Mouse (Mus musculus) liver, embryonic 15.5 days (tissue): ENCODE results near the gene Mgat5b. TPM values are rescaled to one million over a fixed set of nuclear protein-coding genes. Genes with fewer than 3 reads are reported as not detected.

Experiments
- ATAC-seq: fragments of 200-750 bp; cut with Nextera tagmentation; 2 replicates; pipeline ENCODE4 v1.8.0; 2017; ENCODE audit warnings: moderate number of reproducible peaks, mild to moderate bottlenecking, moderate library complexity; ENCODE audit not compliant: insufficient read depth
- H3K27ac ChIP-seq: fragments of 300-500 bp; sonication (generic); replicated peaks from 2 replicates; pipeline ENCODE4 v1.5.1; 2015; ENCODE audit warnings: mild to moderate bottlenecking, inconsistent platforms
- H3K27me3 ChIP-seq: fragments of 300-500 bp; sonication (generic); 2 replicates; pipeline ENCODE4 v1.6.1; 2015; ENCODE audit warnings: mild to moderate bottlenecking, inconsistent platforms
- H3K36me3 ChIP-seq: fragments of 300-500 bp; sonication (generic); replicated peaks from 2 replicates; pipeline ENCODE4 v1.6.1; 2015; ENCODE audit warnings: moderate library complexity, mild to moderate bottlenecking, inconsistent platforms
- H3K4me1 ChIP-seq: fragments of 300-500 bp; sonication (generic); replicated peaks from 2 replicates; pipeline ENCODE4 v1.6.1; 2015; ENCODE audit warnings: inconsistent platforms
- H3K4me2 ChIP-seq: fragments of 300-500 bp; sonication (generic); 2 replicates; pipeline ENCODE4 v1.6.1; 2015; ENCODE audit warnings: moderate library complexity, mild to moderate bottlenecking, inconsistent platforms
- H3K4me3 ChIP-seq: fragments of 300-500 bp; sonication (generic); replicated peaks from 2 replicates; pipeline ENCODE4 v1.5.1; 2015; ENCODE audit warnings: mild to moderate bottlenecking, inconsistent platforms
- H3K9ac ChIP-seq: fragments of 300-500 bp; sonication (generic); 2 replicates; pipeline ENCODE4 v1.6.1; 2015; ENCODE audit warnings: moderate library complexity, mild to moderate bottlenecking, inconsistent platforms
- H3K9me3 ChIP-seq: fragments of 300-500 bp; sonication (generic); replicated peaks from 2 replicates; pipeline ENCODE4 v1.6.1; 2016; ENCODE audit warnings: inconsistent platforms
- WGBS: fragments of 180-500 bp; shearing (Covaris S2); methylation state at CpG from one replicate; pipeline ENCODE4 v1.1.7; 2015; ENCODE audit warnings: mixed read lengths; ENCODE audit not compliant: insufficient replicate concordance; 5-methylcytosine and 5-hydroxymethylcytosine counted together
- polyA plus RNA-seq: library from polyadenylated mRNA; unstranded; fragments of >200 nt; fragmentation: Nextera tagmentation; extraction: Ambion mirVana; gene quantifications from 2 replicates; pipeline ENCODE4 v1.2.1, GENCODE M21; 2015

Mgat5b gene
- polyA plus RNA-seq, 1 experiment from 2014 or later: not detected

DNA sequence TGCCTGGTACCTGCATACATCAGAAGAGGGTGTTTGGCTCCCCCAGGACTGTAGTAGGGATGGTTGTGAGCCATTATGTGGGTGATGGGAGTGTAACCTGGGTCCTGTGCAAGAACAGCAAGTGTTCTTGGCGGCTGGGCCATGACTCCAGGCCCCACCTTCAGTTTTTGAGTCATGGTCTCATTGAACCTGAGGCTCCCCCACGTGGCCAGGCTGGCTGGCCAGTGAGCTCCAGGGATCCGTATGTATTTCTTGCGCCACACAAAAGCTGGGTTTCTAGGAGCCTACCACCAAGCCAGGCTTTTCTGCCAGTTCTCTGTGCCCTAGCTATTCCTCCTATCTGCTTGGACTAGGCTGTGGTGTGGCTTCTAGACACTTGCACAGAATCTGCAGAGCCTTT lies 63.9 kb downstream of the Mgat5b start:
- no peak overlapping the region for H3K4me3 ChIP-seq
- 40% methylated on average over 4 of the region's 4 CpGs for WGBS
- no peak overlapping the region for H3K4me2 ChIP-seq

DNA sequence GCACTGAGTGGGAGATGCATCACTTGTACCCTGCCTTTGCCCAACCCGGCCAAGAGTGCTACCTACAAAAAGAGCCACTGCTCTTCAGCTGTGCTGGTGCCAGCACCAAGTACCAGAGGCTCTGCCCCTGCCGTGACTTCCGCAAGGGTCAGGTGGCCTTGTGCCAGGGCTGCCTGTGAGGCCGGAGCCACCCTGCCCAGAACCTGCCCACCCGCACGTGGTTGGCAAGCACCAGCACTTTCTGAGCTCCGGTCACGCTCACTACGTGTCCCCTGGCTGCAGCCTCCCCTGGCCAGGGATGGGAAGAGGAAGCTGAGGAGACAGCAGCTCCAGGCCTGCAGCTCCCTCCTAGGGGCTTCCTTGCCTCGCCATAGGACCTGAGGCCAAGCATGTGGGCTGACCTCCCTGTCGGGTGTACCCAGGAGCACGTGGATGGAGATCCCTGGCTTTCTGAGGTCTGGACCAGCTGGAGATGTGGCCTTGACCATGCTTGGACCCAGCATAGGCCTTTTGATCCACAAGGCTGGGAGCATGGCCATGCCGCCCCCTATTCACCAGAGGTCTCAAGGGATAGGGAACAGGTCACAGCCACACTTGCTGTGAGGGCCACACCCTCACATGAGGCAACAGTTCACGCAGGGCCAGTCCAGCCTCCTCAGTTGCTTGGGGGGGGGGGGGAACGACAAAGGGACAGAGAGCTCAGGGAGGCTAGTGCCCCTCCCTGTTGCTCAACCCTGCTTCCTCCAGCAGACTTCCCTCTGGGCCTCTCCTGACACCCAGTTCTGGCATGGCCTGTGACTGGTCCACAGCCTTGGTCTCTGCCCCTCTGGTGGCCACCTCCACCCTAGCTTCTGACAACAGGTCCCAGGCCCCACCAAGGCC lies 67.1 kb downstream of the Mgat5b start:
- no peak overlapping the region for H3K4me2 ChIP-seq
- no peaks in the 10 kb centered on the region for H3K9me3 ChIP-seq
- no peaks in the 10 kb centered on the region; the same call in 1 of the 2 replicates for H3K4me1 ChIP-seq
- no peak overlapping the region for H3K4me3 ChIP-seq
- no peak overlapping the region for H3K9ac ChIP-seq
- no peak overlapping the region for H3K27ac ChIP-seq
- no peaks in the 10 kb centered on the region for H3K36me3 ChIP-seq
- 61% methylated on average over 15 of the region's 15 CpGs for WGBS
- no peaks in the 10 kb centered on the region; the same call in 1 of the 2 replicates for H3K27me3 ChIP-seq
- peak; percentile 61 for ATAC-seq

More for the DNA sequence above, 63.9 kb downstream of the Mgat5b start:
- no peak overlapping the region for H3K27ac ChIP-seq
- no peaks in the 10 kb centered on the region; the same call in 1 of the 2 replicates for H3K4me1 ChIP-seq
- H3K9me3 ChIP-seq: no peaks in the 10 kb centered on the region
- no peak overlapping the region for H3K9ac ChIP-seq
- H3K36me3 ChIP-seq: no peaks in the 10 kb centered on the region
- no peaks in the 10 kb centered on the region; the same call in 1 of the 2 replicates for H3K27me3 ChIP-seq
- ATAC-seq: no peak

DNA sequence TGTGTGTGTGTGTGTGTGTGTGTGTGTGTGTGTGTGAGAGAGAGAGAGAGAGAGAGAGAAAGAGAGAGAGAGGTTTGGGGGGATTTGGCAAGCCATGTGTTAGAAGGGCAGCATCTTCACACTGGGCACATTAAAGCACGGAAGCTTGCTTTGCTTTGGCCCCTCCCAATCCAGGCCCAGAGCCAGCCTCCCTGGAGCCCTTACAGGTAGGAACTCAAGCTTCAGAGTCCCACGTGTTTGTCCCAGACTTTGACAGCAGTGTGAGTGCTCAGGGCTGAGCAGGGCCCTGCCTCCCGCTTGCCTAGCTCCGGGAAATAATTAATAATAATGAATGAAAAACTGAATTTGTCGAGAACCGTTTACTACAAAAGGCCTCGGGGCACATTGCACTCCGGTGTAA lies 69.5 kb downstream of the Mgat5b start:
- 61% methylated on average over 8 of the region's 8 CpGs for WGBS
- H3K27me3 ChIP-seq: peaks cover 17% of the 10 kb centered on the region
- H3K36me3 ChIP-seq: no peaks in the 10 kb centered on the region

DNA sequence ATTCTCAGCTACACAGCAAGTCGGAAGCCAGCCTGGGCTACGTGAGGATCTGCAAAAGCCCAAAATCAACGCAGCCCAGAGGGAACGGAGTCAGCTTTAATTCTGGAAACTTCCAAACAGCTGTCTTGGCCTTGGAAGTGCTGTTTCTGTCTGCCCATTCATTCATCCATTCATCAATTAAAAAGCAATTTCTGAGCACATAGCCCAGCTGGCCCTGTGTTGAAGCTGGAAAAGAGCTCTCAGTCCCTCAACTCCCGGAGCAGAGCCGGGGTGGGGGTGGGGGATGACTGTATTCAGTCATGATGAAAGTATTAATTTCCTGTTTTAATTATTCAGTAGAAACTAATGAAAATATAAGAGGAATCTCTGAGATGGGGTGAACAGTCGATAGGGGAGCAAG lies 71.6 kb downstream of the Mgat5b start:
- no peak for ATAC-seq
- H3K9me3 ChIP-seq: no peaks in the 10 kb centered on the region
- 77% methylated on average over 7 of the region's 7 CpGs for WGBS
- H3K27ac ChIP-seq: no peak overlapping the region
- H3K4me3 ChIP-seq: no peak overlapping the region
- H3K27me3 ChIP-seq: peaks cover 38% of the 10 kb centered on the region
- no peaks in the 10 kb centered on the region for H3K36me3 ChIP-seq
- H3K9ac ChIP-seq: no peak overlapping the region
- H3K4me1 ChIP-seq: no peaks in the 10 kb centered on the region; the same call in 1 of the 2 replicates
- H3K4me2 ChIP-seq: no peak overlapping the region

More for the DNA sequence above, 69.5 kb downstream of the Mgat5b start:
- no peak overlapping the region for H3K4me3 ChIP-seq
- no peak overlapping the region for H3K4me2 ChIP-seq
- no peak for ATAC-seq
- no peak overlapping the region for H3K27ac ChIP-seq
- H3K9me3 ChIP-seq: no peaks in the 10 kb centered on the region
- no peak overlapping the region for H3K9ac ChIP-seq
- no peaks in the 10 kb centered on the region; the same call in 1 of the 2 replicates for H3K4me1 ChIP-seq

DNA sequence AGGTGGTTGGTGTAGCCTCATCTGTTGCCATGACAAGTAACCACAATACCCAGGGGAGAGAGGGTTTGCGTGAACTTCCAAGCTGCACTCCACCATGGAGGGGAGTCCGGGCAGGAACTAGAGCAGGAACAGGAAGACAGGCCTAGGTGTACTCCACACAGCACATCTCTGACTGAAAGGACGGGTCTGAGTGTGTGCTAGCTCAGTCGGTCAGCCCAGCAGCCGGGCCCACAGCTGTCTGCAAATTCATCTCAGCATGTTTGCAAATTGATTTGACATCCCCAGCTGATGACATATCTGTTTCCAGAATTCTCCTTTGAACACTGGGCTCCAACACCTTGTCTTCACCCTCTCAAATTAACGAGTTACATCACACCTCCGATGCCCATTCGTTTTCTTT lies 72.7 kb downstream of the Mgat5b start:
- H3K4me3 ChIP-seq: no peak overlapping the region
- H3K27me3 ChIP-seq: peaks cover 50% of the 10 kb centered on the region
- H3K4me2 ChIP-seq: no peak overlapping the region
- H3K36me3 ChIP-seq: no peaks in the 10 kb centered on the region
- 68% methylated on average over 8 of the region's 8 CpGs for WGBS
- H3K9me3 ChIP-seq: no peaks in the 10 kb centered on the region
- H3K9ac ChIP-seq: no peak overlapping the region
- no peaks in the 10 kb centered on the region; the same call in 1 of the 2 replicates for H3K4me1 ChIP-seq
- H3K27ac ChIP-seq: no peak overlapping the region
- ATAC-seq: no peak

DNA sequence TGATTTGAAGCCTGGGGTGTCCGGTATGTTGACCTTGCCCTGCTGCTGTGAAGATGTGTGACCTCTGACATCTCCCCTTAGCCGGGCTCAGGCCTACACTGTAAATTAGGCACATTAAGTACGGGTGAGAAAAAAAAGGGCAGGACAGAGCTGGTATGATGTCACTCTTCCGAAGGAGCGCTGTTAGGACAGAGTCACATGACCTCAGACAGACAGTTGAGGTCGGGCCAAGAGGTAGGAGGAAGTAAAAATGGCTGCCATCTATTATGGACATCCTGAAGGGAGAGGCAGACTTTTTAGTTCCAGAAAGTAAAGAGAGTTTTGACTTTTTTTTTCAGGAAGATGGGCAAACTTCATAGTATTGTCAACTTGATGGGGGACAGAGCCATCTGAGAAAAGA lies 73.3 kb downstream of the Mgat5b start:
- Histone ChIP-seq H3K9ac (no peak overlapping the region), H3K4me2 (no peak overlapping the region), H3K36me3 (no peaks in the 10 kb centered on the region), H3K4me1 (no peaks in the 10 kb centered on the region), H3K27me3 (peaks cover 56% of the 10 kb centered on the region), H3K9me3 (no peaks in the 10 kb centered on the region), H3K27ac (no peak overlapping the region), H3K4me3 (no peak overlapping the region)
- no peak for ATAC-seq
- 56% methylated on average over 6 of the region's 6 CpGs for WGBS

DNA sequence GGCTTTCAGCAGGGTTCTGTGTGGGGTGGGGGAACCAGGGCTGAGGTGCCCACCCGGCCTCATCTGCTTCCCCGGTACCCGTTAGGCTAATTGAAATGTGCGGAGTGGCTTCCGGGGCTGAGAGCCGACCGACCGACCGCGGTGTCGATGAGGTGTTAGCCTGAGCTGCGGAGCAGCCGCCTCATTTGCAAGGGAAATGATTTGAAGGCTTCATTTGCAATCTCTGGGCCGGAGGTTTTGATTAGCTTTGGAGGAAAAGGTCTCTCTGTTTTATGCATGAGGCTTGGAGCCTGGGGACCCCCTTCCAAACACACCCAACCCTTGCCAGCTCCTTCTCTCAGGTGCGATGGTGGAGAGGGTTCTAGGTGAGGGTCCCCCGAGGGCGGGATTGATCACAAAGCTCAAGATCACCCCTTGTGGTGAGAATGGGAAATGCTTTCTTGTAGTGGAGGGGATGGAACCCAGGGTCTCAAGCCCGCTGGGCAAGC lies 75.5 kb downstream of the Mgat5b start:
- H3K36me3 ChIP-seq: no peaks in the 10 kb centered on the region
- no peaks in the 10 kb centered on the region for H3K4me1 ChIP-seq
- H3K27ac ChIP-seq: no peak overlapping the region
- no peak overlapping the region for H3K9ac ChIP-seq
- H3K4me2 ChIP-seq: no peak overlapping the region
- no peak for ATAC-seq
- no peaks in the 10 kb centered on the region for H3K9me3 ChIP-seq
- WGBS: 6% methylated on average over 18 of the region's 18 CpGs
- H3K27me3 ChIP-seq: peaks cover 59% of the 10 kb centered on the region
- no peak overlapping the region for H3K4me3 ChIP-seq

DNA sequence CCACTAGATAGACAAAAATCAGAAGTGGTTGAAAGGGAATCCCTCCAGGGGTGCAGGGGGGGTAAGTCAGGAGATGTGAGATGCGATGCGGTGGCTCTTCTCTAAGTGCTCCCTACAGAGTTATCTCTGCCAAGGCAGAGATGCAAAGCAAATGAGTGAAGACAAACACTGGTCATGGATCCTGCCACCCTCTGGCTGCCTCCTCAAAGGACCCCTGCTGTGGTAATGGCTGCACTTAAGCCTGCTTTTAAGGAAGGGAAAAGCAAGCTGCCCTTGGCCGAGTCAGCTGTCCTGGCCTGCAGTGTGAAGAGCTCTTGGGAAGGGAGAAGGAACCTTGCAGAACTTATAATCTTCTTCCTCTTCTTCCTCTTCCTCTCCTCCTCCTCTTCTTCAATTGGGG lies 78.3 kb downstream of the Mgat5b start:
- H3K36me3 ChIP-seq: no peaks in the 10 kb centered on the region
- ATAC-seq: no peak
- H3K4me3 ChIP-seq: no peak overlapping the region
- no peak overlapping the region for H3K4me2 ChIP-seq
- 30% methylated on average over 3 of the region's 3 CpGs for WGBS
- H3K27me3 ChIP-seq: peaks cover 54% of the 10 kb centered on the region
- no peak overlapping the region for H3K27ac ChIP-seq
- H3K9ac ChIP-seq: no peak overlapping the region
- no peaks in the 10 kb centered on the region for H3K9me3 ChIP-seq
- no peaks in the 10 kb centered on the region for H3K4me1 ChIP-seq

DNA sequence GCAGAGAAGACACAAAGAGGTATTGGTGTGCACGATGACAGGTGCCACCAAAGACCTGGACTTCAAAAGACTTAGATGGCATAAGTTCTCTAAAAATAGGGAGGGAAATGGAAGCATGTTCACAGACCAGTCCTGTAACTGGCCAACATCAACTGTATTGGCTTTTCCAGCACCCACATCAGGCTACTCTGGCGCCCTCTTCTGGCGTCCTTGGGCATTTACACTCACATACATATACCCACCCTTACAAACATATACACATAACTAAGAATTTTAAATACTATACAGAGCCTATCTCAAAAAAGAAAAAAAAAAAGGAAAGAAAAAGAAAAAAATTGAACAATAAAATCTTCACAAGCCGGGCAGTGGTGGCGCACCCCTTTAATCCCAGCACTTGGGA lies 80.3 kb downstream of the Mgat5b start:
- Histone ChIP-seq H3K27me3 (peaks cover 46% of the 10 kb centered on the region), H3K4me2 (no peak overlapping the region), H3K36me3 (no peaks in the 10 kb centered on the region), H3K27ac (no peak overlapping the region), H3K9ac (no peak overlapping the region), H3K9me3 (no peaks in the 10 kb centered on the region), H3K4me3 (no peak overlapping the region), H3K4me1 (no peaks in the 10 kb centered on the region)
- WGBS: 77% methylated on average over 5 of the region's 5 CpGs
- ATAC-seq: no peak

DNA sequence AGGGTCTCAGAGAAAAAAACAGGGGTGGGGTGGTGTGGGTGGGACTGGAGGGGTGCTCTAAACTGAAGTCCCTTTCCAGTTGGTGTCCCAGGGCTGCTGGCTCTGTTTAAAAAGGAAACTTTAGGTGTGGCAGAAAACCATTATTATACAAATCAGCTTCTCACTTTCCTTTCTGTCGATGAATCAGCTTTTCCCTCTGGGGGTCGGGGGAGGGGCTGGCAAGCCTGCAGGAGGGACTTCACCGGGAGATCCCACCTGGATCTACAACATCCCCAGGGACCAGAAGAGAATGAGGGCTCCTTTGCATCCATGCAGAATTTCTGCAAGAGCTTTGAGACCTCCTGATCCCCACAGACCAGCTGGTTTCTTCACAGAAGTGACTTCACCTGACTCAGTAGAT lies 81.6 kb downstream of the Mgat5b start:
- Histone ChIP-seq H3K4me2 (no peak overlapping the region), H3K4me3 (no peak overlapping the region), H3K9ac (no peak overlapping the region), H3K4me1 (no peaks in the 10 kb centered on the region), H3K27ac (no peak overlapping the region), H3K36me3 (no peaks in the 10 kb centered on the region), H3K9me3 (no peaks in the 10 kb centered on the region), H3K27me3 (peaks cover 46% of the 10 kb centered on the region)
- ATAC-seq: no peak
- WGBS: 4% methylated on average over 3 of the region's 3 CpGs

DNA sequence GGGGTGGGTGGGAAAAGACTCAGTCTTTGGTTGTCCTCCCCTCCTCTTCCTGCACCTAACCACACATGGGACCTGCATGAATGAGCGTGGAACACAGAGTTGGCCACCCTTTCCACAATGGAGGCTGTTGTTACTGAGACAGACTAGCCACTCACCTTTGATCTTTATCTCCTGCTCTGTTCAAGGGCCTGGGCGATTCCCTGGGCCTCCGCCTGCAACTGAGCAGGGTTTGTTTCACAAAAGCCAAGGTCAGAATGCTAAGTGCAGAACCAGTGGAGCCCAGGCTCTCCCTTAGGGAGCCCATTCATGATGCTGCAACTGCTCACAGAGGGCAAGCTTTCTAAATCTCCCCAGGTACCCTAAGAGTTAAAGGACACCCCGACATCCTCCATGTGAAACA lies 83.1 kb downstream of the Mgat5b start:
- Histone ChIP-seq H3K9ac (no peak overlapping the region), H3K4me1 (no peaks in the 10 kb centered on the region), H3K27me3 (peaks cover 42% of the 10 kb centered on the region), H3K4me2 (no peak overlapping the region), H3K9me3 (no peaks in the 10 kb centered on the region), H3K4me3 (no peak overlapping the region), H3K36me3 (no peaks in the 10 kb centered on the region), H3K27ac (no peak overlapping the region)
- 34% methylated on average over 4 of the region's 4 CpGs for WGBS
- no peak for ATAC-seq
